Mouse (Mus musculus): ENCODE data around the gene Hpgd. TPM values are rescaled to one million over a fixed set of nuclear protein-coding genes. Genes with fewer than 3 reads are reported as not detected.

The Hpgd gene
- total and polyA plus RNA-seq, 2 experiments from 2014 or later = 3.7 to 4.9 TPM

DNA sequence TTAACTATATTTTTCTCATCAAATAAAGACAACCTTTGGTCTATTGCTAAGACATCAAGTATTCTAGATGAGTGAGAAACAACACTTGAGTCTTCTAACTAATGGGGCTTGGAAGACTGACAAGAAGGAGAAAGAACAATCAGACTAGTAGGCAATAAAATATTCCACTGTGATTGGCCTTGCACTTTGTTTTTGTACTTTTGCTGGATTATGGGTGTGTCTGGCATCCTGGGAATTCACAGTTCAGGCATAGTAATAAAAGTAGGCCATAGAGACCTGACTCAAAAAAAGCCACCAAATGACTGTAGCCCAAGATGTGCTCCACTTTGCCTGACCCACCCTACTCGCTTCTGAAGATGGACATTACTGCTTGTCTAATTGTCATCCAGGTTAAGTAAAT lies 50.0 kb downstream of the Hpgd start:
- 75% methylated on average over 1 of the region's 1 CpGs for WGBS
- Histone ChIP-seq H3K4me3 (ENCODE audit: low read depth, low read length) (no peak overlapping the region), H3K27ac (ENCODE audit: low read depth, low read length) (no peak overlapping the region), H3K4me2 (ENCODE audit: low read depth) (no peak overlapping the region), H3K36me3 (ENCODE audit: insufficient read depth) (no peaks in the 10 kb centered on the region), H3K9me3 (ENCODE audit: low read length) (no peaks in the 10 kb centered on the region), H3K4me1 (ENCODE audit: insufficient read depth) (no peaks in the 10 kb centered on the region), H3K27me3 (ENCODE audit: insufficient read depth, low read length) (no peaks in the 10 kb centered on the region), H3K9ac (no peak overlapping the region)
- no peak for TF ChIP-seq CTCF (IDR thresholded peaks at IDR 0.05; ENCODE audit: low read depth)
- DNase-seq (no peak), ATAC-seq (no peak)

DNA sequence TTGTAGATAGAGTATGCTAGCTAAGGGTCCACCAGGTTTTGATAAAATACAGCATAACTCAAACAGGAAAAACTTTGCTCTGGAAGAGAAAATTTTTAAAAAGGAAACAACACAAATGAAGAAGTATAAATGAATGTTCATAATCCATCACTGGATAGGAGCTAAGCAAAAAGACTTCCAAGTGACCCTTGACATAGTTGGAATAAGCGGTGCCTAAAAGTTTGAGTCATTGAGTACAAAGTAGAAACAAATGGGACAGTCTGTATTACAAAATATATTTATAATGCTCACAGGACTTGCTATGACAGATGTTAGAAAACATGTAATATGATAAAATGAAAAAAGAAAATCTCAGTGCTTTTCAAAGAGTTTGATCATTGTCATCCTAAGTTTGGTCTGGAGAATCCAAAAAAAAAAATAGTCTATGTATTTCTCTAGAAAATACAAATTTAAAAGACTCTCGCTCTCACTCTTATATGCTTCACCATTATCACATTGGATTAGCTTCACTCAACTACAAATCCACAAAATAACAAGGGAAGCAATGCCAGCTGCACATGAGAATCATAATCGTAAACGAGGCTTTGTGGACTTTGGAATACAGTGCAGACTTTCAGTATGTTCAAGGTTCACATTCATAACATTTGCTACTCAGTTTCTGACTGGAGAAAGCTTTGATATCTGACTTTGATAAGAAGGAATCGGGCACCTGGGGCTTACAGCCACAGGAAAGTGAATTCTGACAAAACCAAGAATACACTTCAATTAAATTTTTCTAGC lies 51.4 kb downstream of the Hpgd start:
- no peak for TF ChIP-seq CTCF (IDR thresholded peaks at IDR 0.05; ENCODE audit: low read depth)
- Histone ChIP-seq H3K9me3 (ENCODE audit: low read length) (no peaks in the 10 kb centered on the region), H3K4me1 (ENCODE audit: insufficient read depth) (no peaks in the 10 kb centered on the region), H3K27me3 (ENCODE audit: insufficient read depth, low read length) (no peaks in the 10 kb centered on the region), H3K27ac (ENCODE audit: low read depth, low read length) (no peak overlapping the region), H3K4me2 (ENCODE audit: low read depth) (no peak overlapping the region), H3K9ac (no peak overlapping the region), H3K36me3 (ENCODE audit: insufficient read depth) (no peaks in the 10 kb centered on the region), H3K4me3 (ENCODE audit: low read depth, low read length) (no peak overlapping the region)
- WGBS = 91% methylated on average over 5 of the region's 5 CpGs
- ATAC-seq (no peak), DNase-seq (no peak)

- Histone ChIP-seq H3K4me2 (ENCODE audit: low read depth) (no peak overlapping the region), H3K27me3 (ENCODE audit: insufficient read depth, low read length) (no peaks in the 10 kb centered on the region), H3K4me3 (ENCODE audit: low read depth, low read length) (no peak overlapping the region), H3K27ac (ENCODE audit: low read depth, low read length) (no peak overlapping the region), H3K9me3 (ENCODE audit: low read length) (no peaks in the 10 kb centered on the region), H3K4me1 (ENCODE audit: insufficient read depth) (no peaks in the 10 kb centered on the region), H3K36me3 (ENCODE audit: insufficient read depth) (no peaks in the 10 kb centered on the region), H3K9ac (no peak overlapping the region)
- TF ChIP-seq CTCF (IDR thresholded peaks at IDR 0.05; ENCODE audit: low read depth) = no peak
- DNase-seq (no peak), ATAC-seq (no peak)
- WGBS = 88% methylated on average over 2 of the region's 2 CpGs
Measured at GRCm38 (mm10) chr8:56363180-56363579, 68.8 kb downstream of the Hpgd start.

Measured in forebrain, postnatal 0 days (tissue).